Mouse (Mus musculus) left cerebral cortex, adult 11 months (tissue): ENCODE data around the gene Chsy1.

Experiments
- DNase-seq: peaks from one replicate; pipeline ENCODE4 v3.0.0; 2022; ENCODE audit warnings: low spot score

The Chsy1 gene

DNA sequence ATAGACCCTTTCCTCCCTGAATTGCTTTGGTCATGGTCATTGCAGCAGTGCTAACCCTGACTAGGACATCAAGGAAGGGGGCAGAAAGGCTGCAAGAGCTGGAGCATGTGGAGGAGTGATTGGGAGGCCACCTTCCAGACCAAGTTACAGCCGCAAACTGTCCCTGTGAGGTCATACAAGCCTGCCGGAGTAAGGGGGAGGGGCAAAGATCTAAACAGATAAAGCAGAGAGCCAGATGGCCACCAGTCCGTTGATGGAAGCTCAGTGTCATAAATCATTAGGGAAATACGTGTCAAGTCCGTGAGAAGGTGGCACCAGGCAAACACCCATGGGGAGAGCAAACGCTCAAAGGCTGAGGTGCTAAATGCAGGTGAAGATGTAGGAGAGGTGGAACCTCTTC, 105.2 kb downstream of the Chsy1 start:
- no peak for DNase-seq

DNA sequence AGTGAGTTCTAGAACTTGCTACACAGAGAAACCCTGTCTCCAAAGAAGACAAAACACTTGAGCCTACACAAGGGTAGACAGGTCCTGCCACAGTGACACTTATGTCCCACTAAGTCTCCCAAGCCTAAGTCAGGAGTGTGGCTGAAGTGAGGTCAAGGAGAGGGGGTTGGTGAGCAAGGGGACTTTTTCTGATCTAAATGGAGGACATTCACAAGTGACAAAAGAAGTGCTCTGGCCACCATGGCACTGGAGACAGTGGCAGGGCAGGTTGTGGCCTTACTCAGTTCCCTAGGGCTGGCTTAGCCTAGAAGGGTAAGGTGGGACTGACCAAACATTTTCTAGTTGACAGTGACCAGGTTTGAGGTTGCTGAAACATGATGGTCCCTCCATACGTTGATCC, 106.6 kb downstream of the Chsy1 start:
- no peak for DNase-seq

DNA sequence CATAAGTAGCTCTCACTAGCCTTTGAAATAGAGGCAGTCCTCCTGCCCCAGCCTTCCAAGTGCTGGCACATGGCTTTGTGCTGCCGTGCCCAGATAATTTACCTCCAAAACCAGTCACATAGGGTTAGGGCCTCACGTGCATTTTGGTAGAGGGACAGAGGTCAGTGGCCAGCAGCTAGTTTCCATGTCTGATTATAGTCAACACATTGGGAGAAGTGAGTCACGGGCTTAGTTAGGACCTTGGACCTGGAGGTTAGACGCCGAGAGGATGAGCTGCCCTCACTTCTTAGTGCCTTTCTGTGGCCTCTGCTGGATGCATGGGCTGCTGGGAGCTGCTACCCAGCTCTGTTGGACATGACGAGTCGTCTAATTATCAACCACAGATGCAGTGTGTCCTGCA, 107.7 kb downstream of the Chsy1 start:
- DNase-seq = no peak

DNA sequence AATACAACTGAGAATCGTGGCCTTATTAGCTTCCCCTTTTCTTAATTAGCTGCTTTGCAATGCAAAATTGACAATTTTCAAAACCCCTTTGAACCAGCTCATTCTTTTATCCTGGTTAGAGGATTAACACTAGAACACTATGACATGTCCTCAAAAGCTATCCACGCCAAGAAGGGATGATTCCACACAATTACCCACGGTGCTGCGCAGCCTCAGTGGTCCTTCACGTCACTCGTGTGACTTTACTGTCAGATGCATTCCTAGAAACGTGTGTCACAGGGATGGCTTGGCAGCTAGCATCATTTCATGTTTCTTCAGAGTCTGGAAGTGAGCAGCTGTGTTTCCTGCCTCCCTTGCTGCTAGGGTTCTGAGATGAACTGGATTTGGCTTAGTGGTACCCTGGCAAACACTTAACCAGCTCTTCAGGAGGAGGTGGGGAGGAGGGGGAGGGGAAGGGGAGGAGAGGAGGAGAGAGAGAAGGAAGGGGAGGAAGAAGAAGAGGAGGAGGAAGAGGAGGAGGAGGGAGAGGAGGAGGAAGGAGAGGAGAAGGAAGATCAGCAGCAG, 108.3 kb downstream of the Chsy1 start:
- no peak for DNase-seq

DNA sequence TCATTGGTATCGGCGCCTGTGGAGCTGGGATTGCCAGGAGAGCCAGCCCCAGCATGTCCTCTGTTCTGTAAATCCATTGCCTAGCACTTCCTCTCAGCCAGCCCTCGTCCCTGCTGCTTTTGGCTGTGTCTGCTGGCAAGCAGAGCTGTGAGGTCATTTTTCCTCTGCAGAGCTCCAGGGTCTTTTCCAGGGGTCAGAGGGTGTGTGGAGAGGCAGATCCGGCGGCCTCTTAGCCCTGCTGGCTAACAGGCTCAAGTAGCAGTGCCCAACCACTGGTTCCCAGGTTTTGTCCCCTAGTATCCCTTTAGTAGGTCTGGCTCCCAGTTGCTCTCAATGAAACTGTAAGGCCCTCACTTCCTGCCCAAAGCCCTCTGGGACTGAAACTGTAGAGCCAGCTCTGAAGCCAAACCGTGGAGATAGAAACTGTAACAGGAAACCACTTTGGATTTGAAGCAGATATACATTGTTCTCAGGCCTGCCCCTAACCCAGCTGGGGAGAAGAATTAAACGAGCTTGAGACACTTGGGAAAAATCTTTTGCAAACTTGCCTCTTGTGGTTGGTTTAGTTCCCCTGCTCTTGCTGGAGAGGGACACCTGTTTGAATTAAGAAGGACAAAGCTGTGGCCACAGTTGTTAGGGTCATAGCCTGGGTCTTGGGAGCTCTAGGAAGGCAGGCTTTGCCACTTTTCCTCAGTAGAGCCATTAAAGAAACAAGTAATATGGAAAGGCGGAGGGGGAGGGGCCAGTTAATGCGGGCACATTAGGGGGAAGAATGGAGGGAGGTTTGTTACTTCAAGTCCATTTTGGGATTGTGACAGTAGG, 109.1 kb downstream of the Chsy1 start:
- no peak for DNase-seq

DNA sequence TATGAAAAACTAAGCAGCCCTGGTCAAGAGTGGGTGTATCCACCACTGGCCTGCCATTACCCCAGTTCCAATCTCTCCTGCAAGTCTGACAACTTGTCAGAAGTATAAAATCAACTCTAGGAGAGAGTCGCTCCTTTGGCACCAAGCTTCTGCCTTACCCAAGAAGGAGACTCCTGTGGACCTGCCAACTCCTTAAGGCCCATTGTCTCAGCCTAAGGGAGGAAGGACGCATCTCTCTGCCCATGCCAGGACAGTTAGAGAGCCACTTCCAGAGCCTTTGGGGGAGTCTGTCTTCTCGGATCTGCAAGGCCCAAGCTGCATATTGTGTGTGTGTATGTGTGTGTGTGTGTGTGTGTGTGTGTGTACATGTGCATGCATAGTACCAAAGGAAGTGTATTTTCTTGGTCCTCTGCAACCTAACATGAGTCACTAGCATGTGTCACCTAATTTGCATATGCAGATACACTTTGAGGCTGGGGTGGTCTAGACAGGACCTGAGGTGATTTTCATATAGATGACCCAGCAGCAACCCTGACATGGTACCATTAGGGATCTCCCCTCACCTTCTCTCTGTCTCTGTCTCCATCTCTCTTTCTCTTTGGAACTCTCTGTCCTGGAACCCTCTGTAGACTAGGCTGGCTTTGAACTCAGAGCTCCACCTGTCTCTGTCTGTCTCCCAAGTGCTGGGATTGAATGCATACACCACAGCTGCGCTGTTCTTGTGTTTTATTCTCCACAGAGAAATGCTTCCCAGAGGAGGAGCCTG, 109.9 kb downstream of the Chsy1 start:
- no peak for DNase-seq

DNA sequence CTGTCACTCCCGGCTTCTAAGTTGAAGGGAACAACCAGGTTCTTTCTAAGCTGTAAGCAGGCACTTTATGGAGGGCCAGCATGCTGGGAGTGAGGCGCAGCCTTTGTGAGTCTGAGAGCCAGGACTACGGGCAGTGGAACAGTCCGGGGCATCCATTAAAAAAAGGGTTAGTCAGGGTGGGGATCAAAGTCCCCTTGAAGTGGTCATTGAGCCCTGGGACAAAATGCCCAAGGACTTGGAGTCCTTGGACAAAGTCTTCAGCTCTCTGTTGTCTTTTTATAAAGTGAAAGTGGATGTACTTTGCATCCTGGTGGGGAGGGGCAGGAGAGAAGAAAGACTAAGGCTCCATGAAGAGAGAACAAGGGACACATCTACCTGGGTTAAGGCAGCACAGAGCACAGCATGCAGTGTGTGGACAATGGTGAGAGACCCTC, 110.5 kb downstream of the Chsy1 start:
- no peak for DNase-seq

DNA sequence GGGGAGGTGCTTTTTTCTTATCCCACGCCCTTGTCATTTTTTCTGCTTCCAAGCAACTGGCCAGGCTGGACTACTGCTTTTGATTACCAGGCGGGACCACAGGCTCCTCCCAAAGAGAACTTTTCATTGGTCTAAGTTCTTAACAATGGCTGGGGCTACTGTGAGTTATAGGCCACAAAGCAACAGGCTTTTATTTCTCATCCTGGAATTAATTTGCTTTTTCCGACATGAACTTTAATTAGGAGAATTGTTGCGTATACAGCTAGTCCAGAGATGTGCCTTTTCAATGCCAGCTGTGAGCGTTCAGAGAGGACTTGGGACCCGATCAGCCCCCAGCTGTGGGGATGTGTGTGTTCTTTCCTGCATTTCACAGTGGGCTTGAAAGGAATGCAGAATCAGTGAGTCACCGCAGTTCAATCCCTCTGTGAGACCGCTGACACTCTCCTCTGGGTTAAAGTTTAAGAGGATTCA, 113.3 kb downstream of the Chsy1 start:
- DNase-seq = no peak
